Mouse (Mus musculus): ENCODE data around the gene Rheb.

- no peak for TF ChIP-seq POLR2A (IDR thresholded peaks at IDR 0.05; ENCODE audit: low read depth, low read length)
- no peak for TF ChIP-seq ELF1 (IDR thresholded peaks at IDR 0.05; ENCODE audit: low read depth, low read length)
- TF ChIP-seq UBTF (IDR thresholded peaks at IDR 0.05; ENCODE audit: low read depth, low read length) = no peak
- TF ChIP-seq BHLHE40 (IDR thresholded peaks at IDR 0.05; ENCODE audit: low read depth, low read length) = no peak
- TF ChIP-seq ETS1 (conservative IDR thresholded peaks at IDR 0.05; ENCODE audit: low read depth, low read length) = no peak
Measured at GRCm38 (mm10) chr5:24804661-24805060, 37.8 kb downstream of the Rheb start.
